Mouse (Mus musculus) G1E (cell line): ENCODE data around the gene Slc25a31.

ENCODE experiments used
- CTCF ChIP-seq: IDR thresholded peaks from 2 replicates; pipeline ENCODE4 v1.5.1; 2012; ENCODE audit warnings: low read depth, low read length, inconsistent platforms, mixed read lengths
- GATA1 ChIP-seq: IDR thresholded peaks from 2 replicates; pipeline ENCODE4 v1.6.1; 2012; ENCODE audit warnings: borderline replicate concordance, low read length, inconsistent platforms, mixed read lengths
- GATA2 ChIP-seq: IDR thresholded peaks from 2 replicates; pipeline ENCODE4 v1.6.1; 2012; ENCODE audit warnings: low read depth, low read length, inconsistent platforms, borderline replicate concordance
- POLR2AphosphoS5 ChIP-seq: IDR thresholded peaks from 2 replicates; pipeline ENCODE4 v1.6.1; 2012; ENCODE audit warnings: low read depth, low read length, inconsistent platforms; ENCODE audit not compliant: insufficient replicate concordance
- TAL1 ChIP-seq: conservative IDR thresholded peaks from 2 replicates; pipeline ENCODE4 v1.6.1; 2012; ENCODE audit warnings: low read depth, low read length, inconsistent platforms, mixed read lengths

- TF ChIP-seq CTCF (no peak), TAL1 (no peak), POLR2AphosphoS5 (no peak), GATA1 (no peak), GATA2 (no peak)
These were observed 42.5 kb upstream of the Slc25a31 start for GRCm38 (mm10) chr3:40666109-40666508.
